Mouse (Mus musculus) urinary bladder, adult 2 months (tissue): ENCODE measurements around the gene Tssc4. TPM values are rescaled to one million over a fixed set of nuclear protein-coding genes. Genes with fewer than 3 reads are reported as not detected.

Source experiments
- DNase-seq: peaks from one replicate; pipeline ENCODE4 v3.0.0; 2022; ENCODE audit warnings: low spot score
- polyA plus RNA-seq: library from polyadenylated mRNA; depleted of rRNA; stranded (reverse); fragments of >200 nt; gene quantifications from 2 replicates; pipeline ENCODE4 v1.2.3, GENCODE M21; 2012; rRNA removed

Gene Tssc4
- polyA plus RNA-seq, 1 experiment, result 57.5 TPM

- no peak for DNase-seq
Observed at GRCm38 (mm10) chr7:143109696-143110095, 40.6 kb downstream of the Tssc4 start.

- DNase-seq, result no peak
Observed at GRCm38 (mm10) chr7:143110803-143111202, 41.8 kb downstream of the Tssc4 start.

- no peak for DNase-seq
Observed at GRCm38 (mm10) chr7:143111719-143112118, 42.7 kb downstream of the Tssc4 start.

GRCm38 (mm10) chr7:143112395-143112794 lies 43.3 kb downstream of the Tssc4 start:
- DNase-seq, result no peak

GRCm38 (mm10) chr7:143114773-143115172 lies 45.7 kb downstream of the Tssc4 start:
- no peak for DNase-seq

- DNase-seq, result no peak
Observed at GRCm38 (mm10) chr7:143116521-143116920, 47.5 kb downstream of the Tssc4 start.

GRCm38 (mm10) chr7:143119407-143119806 lies 50.4 kb downstream of the Tssc4 start:
- no peak for DNase-seq

- DNase-seq, result no peak
Observed at GRCm38 (mm10) chr7:143119826-143120225, 50.8 kb downstream of the Tssc4 start.

Other genes starting within 250 kb of the Tssc4 start
- gene Th, start 138.1 kb upstream of the Tssc4 start, polyA plus RNA-seq, result 0.15 and 0.59 TPM in 2 replicates
- gene Ascl2, start 100.0 kb upstream of the Tssc4 start, polyA plus RNA-seq, result 2.4 and 2.7 TPM in 2 replicates
- 1.9 and 2.8 TPM in 2 replicates for gene Tspan32, start 64.2 kb upstream of the Tssc4 start, polyA plus RNA-seq
- 591 and 684 TPM in 2 replicates for gene Cd81, start 16.5 kb upstream of the Tssc4 start, polyA plus RNA-seq
- gene Trpm5, start 25.4 kb downstream of the Tssc4 start, polyA plus RNA-seq, result 0.21 and 0.29 TPM in 2 replicates
- gene Kcnq1, start 37.1 kb downstream of the Tssc4 start, polyA plus RNA-seq, result 1.0 and 1.5 TPM in 2 replicates